Mouse (Mus musculus) ES-Bruce4 (cell line): Measurements from ENCODE around the gene Retreg1.

Experiments
- CTCF ChIP-seq: IDR thresholded peaks from one replicate; pipeline ENCODE4 v1.8.1; 2011; ENCODE audit warnings: low read depth, low read length
- EP300 ChIP-seq: IDR thresholded peaks from 2 replicates; pipeline ENCODE4 v1.6.1; 2011; ENCODE audit warnings: low read depth, low read length; ENCODE audit not compliant: insufficient read depth

DNA sequence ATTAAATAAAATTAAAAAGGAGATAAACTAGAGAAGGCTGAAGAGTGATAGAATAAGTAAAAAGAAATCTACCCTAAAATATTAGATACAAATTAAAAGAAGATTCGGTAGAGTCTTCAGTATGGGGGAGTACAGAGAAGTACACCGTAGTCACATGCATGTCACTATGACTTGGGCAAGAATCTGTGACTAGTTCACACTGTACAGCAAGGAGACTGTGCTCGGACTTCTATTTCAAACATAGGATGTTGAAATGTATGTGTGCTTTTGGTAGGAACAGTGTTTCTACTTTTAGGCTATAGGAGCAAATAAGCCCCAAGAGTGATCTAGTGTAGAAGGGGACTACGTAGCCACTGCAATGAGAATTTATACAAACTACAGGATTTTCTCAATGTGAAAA is 131.4 kb downstream of the Retreg1 start:
- TF ChIP-seq CTCF (no peak), EP300 (no peak)
